Mouse (Mus musculus) embryonic facial prominence, embryonic 11.5 days (tissue): ENCODE measurements around the gene Trhr2. TPM values are rescaled to one million over a fixed set of nuclear protein-coding genes. Genes with fewer than 3 reads are reported as not detected.

ENCODE experiments used
- ATAC-seq: fragments of 200-750 bp; cut with Nextera tagmentation; replicated peaks from 2 replicates; pipeline ENCODE4 v1.8.0; 2017; ENCODE audit warnings: low read depth; ENCODE audit not compliant: insufficient number of reproducible peaks, low FRiP score, low TSS enrichment
- DNase-seq: peaks from one replicate; pipeline ENCODE4 v3.0.0-alpha.2; 2015; ENCODE audit warnings: low spot score
- H3K27ac ChIP-seq: fragments of 300-500 bp; sonication (generic); replicated peaks from 2 replicates; pipeline ENCODE4 v1.5.1; 2014; ENCODE audit warnings: mild to moderate bottlenecking, low read depth, low read length, control low read depth
- H3K27me3 ChIP-seq: fragments of 300-500 bp; sonication (generic); 2 replicates; pipeline ENCODE4 v1.6.1; 2014; ENCODE audit warnings: mild to moderate bottlenecking, low read length, moderate library complexity, mixed read lengths; ENCODE audit not compliant: control insufficient read depth, insufficient read depth
- H3K36me3 ChIP-seq: fragments of 300-500 bp; sonication (generic); replicated peaks from 2 replicates; pipeline ENCODE4 v1.6.1; 2014; ENCODE audit warnings: low read depth, mild to moderate bottlenecking, low read length, moderate library complexity, mixed read lengths; ENCODE audit not compliant: control insufficient read depth, insufficient read depth
- H3K4me1 ChIP-seq: fragments of 300-500 bp; sonication (generic); 2 replicates; pipeline ENCODE4 v1.6.1; 2014; ENCODE audit warnings: low read length, mixed read lengths; ENCODE audit not compliant: control insufficient read depth, insufficient read depth
- H3K4me2 ChIP-seq: fragments of 300-500 bp; sonication (generic); 2 replicates; pipeline ENCODE4 v1.6.1; 2014; ENCODE audit warnings: low read depth, mild to moderate bottlenecking, control low read depth, low read length, moderate library complexity
- H3K4me3 ChIP-seq: fragments of 300-500 bp; sonication (generic); 2 replicates; pipeline ENCODE4 v1.5.1; 2014; ENCODE audit warnings: low read depth, low read length, control low read depth
- H3K9ac ChIP-seq: fragments of 300-500 bp; sonication (generic); replicated peaks from 2 replicates; pipeline ENCODE4 v1.6.1; 2014; ENCODE audit warnings: mild to moderate bottlenecking, control low read depth, low read length
- H3K9me3 ChIP-seq: fragments of 300-500 bp; sonication (generic); replicated peaks from 2 replicates; pipeline ENCODE4 v1.6.1; 2016; ENCODE audit warnings: mild to moderate bottlenecking, low read length, inconsistent platforms, mixed read lengths; ENCODE audit not compliant: control insufficient read depth
- WGBS: fragments of 180-500 bp; shearing (Covaris S2); extraction: QIAGEN DNeasy Blood & Tissue Kit; methylation state at CpG from one replicate; pipeline ENCODE4 v1.1.7; 2014; 5-methylcytosine and 5-hydroxymethylcytosine counted together
- polyA plus RNA-seq: library from polyadenylated mRNA; unstranded; fragments of >200 nt; fragmentation: Nextera tagmentation; extraction: Ambion mirVana; gene quantifications from 2 replicates; pipeline ENCODE4 v1.2.1, GENCODE M21; 2014

Gene Trhr2
- polyA plus RNA-seq, 1 experiment from 2014 or later = not detected

- no peak overlapping the region for H3K27ac ChIP-seq
These were observed 42.5 kb downstream of the Trhr2 start for GRCm38 (mm10) chr8:122317918-122318475.

GRCm38 (mm10) chr8:122316402-122316801 is 44.1 kb downstream of the Trhr2 start:
- Histone ChIP-seq H3K27me3 (no peaks in the 10 kb centered on the region), H3K36me3 (no peaks in the 10 kb centered on the region), H3K4me2 (no peak overlapping the region), H3K4me3 (no peak overlapping the region), H3K27ac (no peak overlapping the region), H3K9ac (no peak overlapping the region), H3K9me3 (no peaks in the 10 kb centered on the region), H3K4me1 (no peaks in the 10 kb centered on the region; the same call in 1 of the 2 replicates)
- 48% methylated on average over 2 of the region's 2 CpGs for WGBS
- DNase-seq (no peak), ATAC-seq (no peak)

More at GRCm38 (mm10) chr8:122317918-122318475, 42.5 kb downstream of the Trhr2 start:
- 44% methylated on average over 8 of the region's 8 CpGs for WGBS
- Histone ChIP-seq H3K4me3 (no peak overlapping the region), H3K9me3 (no peaks in the 10 kb centered on the region), H3K9ac (no peak overlapping the region), H3K27me3 (no peaks in the 10 kb centered on the region), H3K4me1 (no peaks in the 10 kb centered on the region; the same call in none of the 2 replicates), H3K36me3 (no peaks in the 10 kb centered on the region), H3K4me2 (no peak overlapping the region)
- no peak for ATAC-seq
- DNase-seq = no peak

- 40% methylated on average over 13 of the region's 13 CpGs for WGBS
- Histone ChIP-seq H3K9ac (no peak overlapping the region), H3K4me3 (no peak overlapping the region), H3K36me3 (no peaks in the 10 kb centered on the region), H3K4me2 (no peak overlapping the region), H3K27ac (no peak overlapping the region), H3K27me3 (no peaks in the 10 kb centered on the region), H3K4me1 (no peaks in the 10 kb centered on the region; the same call in 1 of the 2 replicates), H3K9me3 (no peaks in the 10 kb centered on the region)
- ATAC-seq = no peak
- no peak for DNase-seq
These were observed 45.5 kb downstream of the Trhr2 start for GRCm38 (mm10) chr8:122314899-122315496.

- no peak for ATAC-seq
- no peaks in the 10 kb centered on the region for H3K9me3 ChIP-seq
- H3K9ac ChIP-seq = no peak overlapping the region
- 69% methylated on average over 12 of the region's 12 CpGs for WGBS
- DNase-seq = no peak
- no peaks in the 10 kb centered on the region for H3K27me3 ChIP-seq
- H3K4me1 ChIP-seq = no peaks in the 10 kb centered on the region; the same call in 1 of the 2 replicates
- no peaks in the 10 kb centered on the region for H3K36me3 ChIP-seq
- H3K4me2 ChIP-seq = no peak overlapping the region
- H3K27ac ChIP-seq = no peak overlapping the region
- H3K4me3 ChIP-seq = no peak overlapping the region
These were observed 47.2 kb downstream of the Trhr2 start for GRCm38 (mm10) chr8:122313310-122313709.

- WGBS = 71% methylated on average over 2 of the region's 2 CpGs
- no peaks in the 10 kb centered on the region for H3K27me3 ChIP-seq
- DNase-seq (no peak), ATAC-seq (no peak)
- H3K9me3 ChIP-seq = no peaks in the 10 kb centered on the region
- no peak overlapping the region for H3K27ac ChIP-seq
- H3K9ac ChIP-seq = no peak overlapping the region
- H3K4me1 ChIP-seq = no peaks in the 10 kb centered on the region
- H3K4me2 ChIP-seq = no peak overlapping the region
- H3K4me3 ChIP-seq = no peak overlapping the region
- H3K36me3 ChIP-seq = no peaks in the 10 kb centered on the region
These were observed 48.0 kb downstream of the Trhr2 start for GRCm38 (mm10) chr8:122312553-122312952.

- Histone ChIP-seq H3K4me2 (no peak overlapping the region), H3K4me3 (no peak overlapping the region), H3K27me3 (no peaks in the 10 kb centered on the region), H3K9ac (no peak overlapping the region), H3K9me3 (no peaks in the 10 kb centered on the region), H3K4me1 (no peaks in the 10 kb centered on the region), H3K36me3 (no peaks in the 10 kb centered on the region), H3K27ac (no peak overlapping the region)
- ATAC-seq = no peak
- no peak for DNase-seq
- 81% methylated on average over 2 of the region's 2 CpGs for whole genome bisulfite sequencing
These were observed 49.4 kb downstream of the Trhr2 start for GRCm38 (mm10) chr8:122311115-122311514.

GRCm38 (mm10) chr8:122309272-122309671 is 51.3 kb downstream of the Trhr2 start:
- Histone ChIP-seq H3K36me3 (no peaks in the 10 kb centered on the region), H3K9ac (no peak overlapping the region), H3K27ac (no peak overlapping the region), H3K4me2 (no peak overlapping the region), H3K4me1 (no peaks in the 10 kb centered on the region), H3K9me3 (no peaks in the 10 kb centered on the region), H3K4me3 (no peak overlapping the region), H3K27me3 (no peaks in the 10 kb centered on the region)
- ATAC-seq = no peak
- no peak for DNase-seq
- WGBS = 90% methylated on average over 12 of the region's 12 CpGs

- 84% methylated on average over 8 of the region's 8 CpGs for WGBS
- H3K36me3 ChIP-seq = no peaks in the 10 kb centered on the region
- H3K4me1 ChIP-seq = no peaks in the 10 kb centered on the region
- H3K27me3 ChIP-seq = no peaks in the 10 kb centered on the region
- DNase-seq (no peak), ATAC-seq (no peak)
- H3K4me2 ChIP-seq = no peak overlapping the region
- no peaks in the 10 kb centered on the region for H3K9me3 ChIP-seq
- no peak overlapping the region for H3K27ac ChIP-seq
- H3K9ac ChIP-seq = no peak overlapping the region
- no peak overlapping the region for H3K4me3 ChIP-seq
These were observed 52.7 kb downstream of the Trhr2 start for GRCm38 (mm10) chr8:122307836-122308235.
